Mouse (Mus musculus): ENCODE data around the gene Gpr132.

- TF ChIP-seq CTCF (conservative IDR thresholded peaks at IDR 0.05; ENCODE audit: low read length) (no peak), POU5F1 (IDR thresholded peaks at IDR 0.05; ENCODE audit: borderline replicate concordance, low read length) (no peak)
Observed at GRCm38 (mm10) chr12:112835046-112835445, 33.0 kb downstream of the Gpr132 start.

Measured in E14TG2a.4 (cell line).